Mouse (Mus musculus) kidney, embryonic 15.5 days (tissue): Measurements from ENCODE around the gene Zfp831. TPM values are rescaled to one million over a fixed set of nuclear protein-coding genes. Genes with fewer than 3 reads are reported as not detected.

ENCODE experiments used
- ATAC-seq: fragments of 200-750 bp; cut with Nextera tagmentation; replicated peaks from 2 replicates; pipeline ENCODE4 v1.8.0; 2017; ENCODE audit warnings: moderate TSS enrichment; ENCODE audit not compliant: low FRiP score
- H3K27ac ChIP-seq: fragments of 300-500 bp; sonication (generic); 2 replicates; pipeline ENCODE4 v1.5.1; 2015; ENCODE audit warnings: mild to moderate bottlenecking, inconsistent platforms
- H3K27me3 ChIP-seq: fragments of 300-500 bp; sonication (generic); 2 replicates; pipeline ENCODE4 v1.6.1; 2015; ENCODE audit warnings: inconsistent platforms
- H3K36me3 ChIP-seq: fragments of 300-500 bp; sonication (generic); 2 replicates; pipeline ENCODE4 v1.6.1; 2015; ENCODE audit warnings: inconsistent platforms
- H3K4me1 ChIP-seq: fragments of 300-500 bp; sonication (generic); 2 replicates; pipeline ENCODE4 v1.6.1; 2015; ENCODE audit warnings: inconsistent platforms
- H3K4me2 ChIP-seq: fragments of 300-500 bp; sonication (generic); 2 replicates; pipeline ENCODE4 v1.6.1; 2015; ENCODE audit warnings: moderate library complexity, mild to moderate bottlenecking, inconsistent platforms
- H3K4me3 ChIP-seq: fragments of 300-500 bp; sonication (generic); replicated peaks from 2 replicates; pipeline ENCODE4 v1.5.1; 2015; ENCODE audit warnings: mild to moderate bottlenecking, inconsistent platforms
- H3K9ac ChIP-seq: fragments of 300-500 bp; sonication (generic); 2 replicates; pipeline ENCODE4 v1.6.1; 2015; ENCODE audit warnings: mild to moderate bottlenecking, inconsistent platforms
- H3K9me3 ChIP-seq: fragments of 300-500 bp; sonication (generic); replicated peaks from 2 replicates; pipeline ENCODE4 v1.6.1; 2016; ENCODE audit warnings: inconsistent platforms
- WGBS: fragments of 180-500 bp; shearing (Covaris S2); methylation state at CpG from one replicate; pipeline ENCODE4 v1.1.7; 2015; ENCODE audit warnings: mixed read lengths; 5-methylcytosine and 5-hydroxymethylcytosine counted together
- polyA plus RNA-seq: library from polyadenylated mRNA; unstranded; fragments of >200 nt; fragmentation: Nextera tagmentation; extraction: Ambion mirVana; gene quantifications from 2 replicates; pipeline ENCODE4 v1.2.1, GENCODE M21; 2015

The Zfp831 gene
- polyA plus RNA-seq, 1 experiment from 2014 or later, result not detected

DNA sequence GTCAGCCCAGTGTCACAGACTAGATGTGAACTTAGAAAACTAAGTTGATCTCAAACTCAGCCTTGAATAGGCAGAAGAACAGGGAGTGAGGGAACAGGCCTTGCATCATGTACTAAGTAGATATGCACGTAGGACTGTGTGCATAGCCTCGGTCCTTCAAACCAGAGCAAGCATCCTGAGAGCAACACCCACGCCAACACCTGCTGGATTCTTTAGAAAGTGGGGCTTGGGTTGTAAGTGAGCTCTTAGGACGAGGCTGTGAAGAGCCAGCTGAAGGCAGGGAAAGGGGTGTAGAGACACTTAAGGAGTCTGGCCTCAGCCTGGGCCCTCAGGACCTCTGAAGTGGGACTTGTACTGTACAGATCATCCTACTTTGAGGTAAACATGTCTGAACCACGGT is 12.0 kb downstream of the Zfp831 start:
- Histone ChIP-seq H3K27me3 (peaks cover 4% of the 10 kb centered on the region; the same call in 1 of the 2 replicates), H3K4me1 (no peaks in the 10 kb centered on the region), H3K4me3 (no peak overlapping the region), H3K9ac (no peak overlapping the region), H3K27ac (no peak overlapping the region), H3K4me2 (no peak overlapping the region), H3K9me3 (no peaks in the 10 kb centered on the region), H3K36me3 (no peaks in the 10 kb centered on the region)
- no peak for ATAC-seq
- 90% methylated on average over 5 of the region's 5 CpGs for WGBS

GRCm38 (mm10) chr2:174658229-174658844 is 15.0 kb downstream of the Zfp831 start:
- H3K9ac ChIP-seq, result no peak overlapping the region
- peaks cover 4% of the 10 kb centered on the region; the same call in 1 of the 2 replicates for H3K4me1 ChIP-seq
- H3K4me2 ChIP-seq, result no peak overlapping the region
- H3K4me3 ChIP-seq, result no peak overlapping the region
- H3K36me3 ChIP-seq, result no peaks in the 10 kb centered on the region
- WGBS, result 78% methylated on average over 8 of the region's 8 CpGs
- no peaks in the 10 kb centered on the region for H3K9me3 ChIP-seq
- H3K27me3 ChIP-seq, result peaks cover 4% of the 10 kb centered on the region; the same call in 1 of the 2 replicates
- no peak overlapping the region for H3K27ac ChIP-seq
- ATAC-seq, result no peak

DNA sequence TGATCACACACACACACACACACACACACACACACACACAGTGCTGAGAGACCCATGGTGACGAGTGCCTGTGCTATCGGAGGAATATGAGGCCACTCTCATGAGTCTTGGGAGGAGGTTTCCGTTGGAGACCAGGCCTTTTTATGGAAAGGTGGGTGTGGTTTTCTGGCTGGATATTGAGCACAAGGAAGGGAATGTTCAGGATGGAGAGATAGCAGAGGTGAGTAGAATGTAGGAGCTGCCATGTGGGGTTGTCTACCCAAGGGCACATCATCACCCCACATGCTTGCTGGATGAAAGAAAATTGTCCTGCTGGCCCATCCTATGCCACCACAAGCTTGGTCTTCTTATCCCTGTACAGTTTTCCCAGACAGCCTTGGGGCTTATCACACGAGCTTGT is 16.5 kb downstream of the Zfp831 start:
- H3K4me3 ChIP-seq, result no peak overlapping the region
- ATAC-seq, result no peak
- no peaks in the 10 kb centered on the region for H3K9me3 ChIP-seq
- no peak overlapping the region for H3K4me2 ChIP-seq
- H3K27ac ChIP-seq, result no peak overlapping the region
- no peak overlapping the region for H3K9ac ChIP-seq
- H3K27me3 ChIP-seq, result peaks cover 4% of the 10 kb centered on the region; the same call in 1 of the 2 replicates
- no peaks in the 10 kb centered on the region for H3K36me3 ChIP-seq
- 82% methylated on average over 4 of the region's 4 CpGs for WGBS
- H3K4me1 ChIP-seq, result peaks cover 4% of the 10 kb centered on the region; the same call in 1 of the 2 replicates

- Histone ChIP-seq H3K27ac (no peak overlapping the region), H3K9me3 (no peaks in the 10 kb centered on the region), H3K36me3 (no peaks in the 10 kb centered on the region), H3K4me1 (peaks cover 4% of the 10 kb centered on the region; the same call in 1 of the 2 replicates), H3K27me3 (peaks cover 4% of the 10 kb centered on the region; the same call in 1 of the 2 replicates), H3K4me2 (no peak overlapping the region), H3K4me3 (no peak overlapping the region), H3K9ac (no peak overlapping the region)
- 84% methylated on average over 9 of the region's 9 CpGs for WGBS
- no peak for ATAC-seq
Observed at GRCm38 (mm10) chr2:174660321-174660720, 17.0 kb downstream of the Zfp831 start.

DNA sequence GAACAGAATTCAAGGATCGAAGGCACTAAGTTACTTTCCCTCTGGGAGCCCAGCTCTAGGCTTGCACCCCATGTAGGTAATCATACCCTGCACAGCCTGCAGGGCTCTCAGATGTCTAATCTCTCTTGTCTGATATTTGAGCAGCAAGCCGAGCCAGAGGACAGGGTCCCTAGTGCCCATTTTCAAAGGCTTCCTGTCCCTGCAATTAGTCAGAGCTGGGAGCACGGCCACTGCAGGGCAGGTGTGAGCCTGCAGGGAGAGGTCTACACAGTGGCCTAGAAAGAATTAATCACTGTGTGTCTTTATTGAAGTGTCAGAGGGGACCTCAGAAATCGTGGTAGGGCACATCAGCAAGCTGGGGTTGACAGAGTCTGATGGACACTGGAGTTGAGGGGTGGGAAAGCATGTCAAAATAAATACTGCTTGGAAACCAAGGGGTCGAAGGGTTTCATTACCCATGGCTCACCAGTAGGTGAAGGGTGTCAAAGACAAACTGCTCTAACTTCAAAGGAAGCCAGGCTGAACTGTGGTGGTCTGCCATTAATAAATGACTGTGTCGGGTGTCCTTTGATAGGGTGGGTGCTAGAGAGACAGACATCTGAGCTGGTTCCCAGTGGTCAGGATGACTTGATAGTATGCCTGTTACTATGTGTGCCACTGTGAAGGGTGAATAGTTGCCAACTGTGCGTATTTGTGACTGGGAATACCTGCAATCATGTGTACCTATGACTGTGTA is 18.3 kb downstream of the Zfp831 start:
- H3K9me3 ChIP-seq, result no peaks in the 10 kb centered on the region
- H3K4me3 ChIP-seq, result no peak overlapping the region
- no peak overlapping the region for H3K27ac ChIP-seq
- peak; percentile 89 for ATAC-seq
- H3K4me2 ChIP-seq, result no peak overlapping the region
- H3K36me3 ChIP-seq, result no peaks in the 10 kb centered on the region
- peaks cover 4% of the 10 kb centered on the region; the same call in 1 of the 2 replicates for H3K27me3 ChIP-seq
- WGBS, result 22% methylated on average over 7 of the region's 7 CpGs
- no peak overlapping the region for H3K9ac ChIP-seq
- H3K4me1 ChIP-seq, result peaks cover 4% of the 10 kb centered on the region; the same call in 1 of the 2 replicates

DNA sequence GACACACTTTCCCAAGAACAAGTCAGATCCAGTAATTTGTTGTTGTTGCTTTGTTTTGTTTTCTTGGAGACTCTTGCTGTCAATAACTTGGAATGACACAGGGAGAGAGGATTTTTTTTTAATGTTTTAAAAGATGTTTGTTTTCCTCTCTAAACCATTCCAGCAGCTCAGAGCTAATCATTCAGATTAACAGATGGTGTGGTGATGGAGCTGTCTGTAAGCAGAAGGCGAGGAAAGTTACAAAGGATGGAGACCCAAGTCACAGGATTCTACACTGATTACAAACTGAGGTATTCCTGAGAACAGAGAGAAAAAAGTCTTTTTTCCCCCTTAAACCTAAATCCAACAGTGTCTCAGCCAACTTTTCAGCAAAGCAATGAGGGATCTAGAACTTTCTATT is 19.3 kb downstream of the Zfp831 start:
- WGBS, result 78% methylated on average over 1 of the region's 1 CpGs
- H3K27me3 ChIP-seq, result no peaks in the 10 kb centered on the region
- no peak overlapping the region for H3K4me2 ChIP-seq
- H3K9me3 ChIP-seq, result no peaks in the 10 kb centered on the region
- peaks cover 4% of the 10 kb centered on the region; the same call in 1 of the 2 replicates for H3K4me1 ChIP-seq
- no peak overlapping the region for H3K27ac ChIP-seq
- no peaks in the 10 kb centered on the region for H3K36me3 ChIP-seq
- no peak overlapping the region for H3K4me3 ChIP-seq
- H3K9ac ChIP-seq, result no peak overlapping the region
- ATAC-seq, result no peak

DNA sequence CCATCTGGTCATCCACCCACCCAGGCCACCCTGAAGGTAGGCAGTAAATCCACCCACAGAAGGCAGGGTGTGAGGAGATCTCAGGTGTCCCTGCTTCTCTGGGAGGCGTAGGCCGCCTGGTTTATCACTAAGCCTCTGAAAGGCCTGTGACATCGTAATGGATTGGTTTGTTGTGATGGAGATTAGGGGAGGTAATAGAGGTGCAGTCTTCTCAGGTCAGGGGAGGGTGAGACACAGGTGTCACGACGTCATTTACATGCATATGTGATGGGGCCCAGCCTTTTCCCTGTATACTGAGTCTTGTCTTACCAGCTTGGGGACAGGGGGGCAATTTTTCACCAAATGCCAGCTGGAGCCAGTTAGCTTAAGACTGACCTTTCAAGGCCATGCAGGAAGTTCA is 22.1 kb downstream of the Zfp831 start:
- ATAC-seq, result peak; percentile 28; the same call in 1 of the 2 replicates
- Histone ChIP-seq H3K27me3 (peaks cover 1% of the 10 kb centered on the region; the same call in 1 of the 2 replicates), H3K9ac (no peak overlapping the region), H3K4me2 (no peak overlapping the region), H3K4me1 (peaks cover 4% of the 10 kb centered on the region; the same call in 1 of the 2 replicates), H3K27ac (no peak overlapping the region), H3K36me3 (no peaks in the 10 kb centered on the region), H3K9me3 (no peaks in the 10 kb centered on the region), H3K4me3 (no peak overlapping the region)
- 28% methylated on average over 5 of the region's 5 CpGs for WGBS

DNA sequence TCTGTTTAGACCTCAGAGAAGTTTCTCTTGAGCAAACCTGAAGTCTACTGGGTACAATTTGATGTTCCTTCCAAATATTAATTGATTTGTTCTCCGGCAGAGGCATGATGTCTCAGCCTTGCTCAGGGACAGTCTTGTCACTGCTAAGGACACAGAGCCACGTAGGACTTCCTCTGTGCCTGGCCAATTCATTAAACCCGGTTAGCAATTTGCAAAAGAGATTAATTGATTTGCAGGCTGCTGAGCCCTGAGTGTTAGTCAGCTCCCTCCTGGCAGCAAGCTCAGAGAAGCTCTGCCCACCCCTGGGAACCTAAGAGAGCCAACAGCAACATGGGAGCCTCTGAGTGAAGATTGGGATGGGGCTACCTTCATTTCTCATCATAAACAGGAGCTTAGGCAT is 25.5 kb downstream of the Zfp831 start:
- H3K36me3 ChIP-seq, result no peaks in the 10 kb centered on the region
- peaks cover 11% of the 10 kb centered on the region for H3K4me1 ChIP-seq
- H3K4me2 ChIP-seq, result no peak overlapping the region
- H3K27ac ChIP-seq, result no peak overlapping the region
- no peak overlapping the region for H3K9ac ChIP-seq
- 63% methylated on average over 3 of the region's 3 CpGs for WGBS
- H3K9me3 ChIP-seq, result no peaks in the 10 kb centered on the region
- peaks cover 21% of the 10 kb centered on the region for H3K27me3 ChIP-seq
- no peak for ATAC-seq
- no peak overlapping the region for H3K4me3 ChIP-seq

DNA sequence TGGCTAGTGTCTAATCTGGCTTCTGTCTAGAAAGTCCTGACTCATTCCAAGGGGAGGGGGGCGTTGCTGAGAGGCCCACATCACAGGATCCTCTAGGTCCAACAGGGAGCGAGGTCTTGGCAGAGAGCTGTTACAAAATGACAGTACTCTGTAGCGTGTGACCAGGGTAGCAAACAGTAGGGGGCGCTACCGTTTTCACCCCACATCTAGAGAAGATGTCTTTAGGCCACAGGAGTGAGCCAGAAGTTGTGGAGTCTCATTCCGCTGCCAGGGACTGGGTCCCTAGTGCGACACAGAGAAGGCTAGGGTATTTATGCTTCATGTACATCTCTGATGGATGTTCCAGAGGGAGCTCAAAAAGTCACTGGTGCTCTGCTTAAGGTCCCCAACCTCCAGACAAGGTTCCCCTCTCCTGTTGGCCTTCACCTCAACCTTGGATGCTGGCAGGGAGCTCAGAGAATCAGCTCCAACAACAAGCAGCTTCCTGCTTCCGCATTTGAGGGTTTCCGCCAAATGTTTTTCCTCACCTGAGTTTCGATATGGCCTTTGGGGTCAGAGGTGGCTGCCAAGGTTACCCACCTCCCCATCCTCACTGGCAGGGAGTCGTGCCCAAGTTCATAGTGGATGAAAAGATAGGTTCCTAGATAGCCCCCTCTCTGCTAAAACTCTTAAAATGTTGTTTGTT is 29.3 kb downstream of the Zfp831 start:
- Histone ChIP-seq H3K27ac (no peak overlapping the region), H3K36me3 (no peaks in the 10 kb centered on the region), H3K9me3 (no peaks in the 10 kb centered on the region), H3K27me3 (peaks cover 29% of the 10 kb centered on the region), H3K4me2 (peak overlapping the region; percentile 97), H3K4me1 (peaks cover 21% of the 10 kb centered on the region), H3K4me3 (peak overlapping the region; percentile 49; the same call in 1 of the 2 replicates), H3K9ac (no peak overlapping the region)
- no peak for ATAC-seq
- WGBS, result 30% methylated on average over 11 of the region's 11 CpGs

GRCm38 (mm10) chr2:174673592-174674286 is 30.4 kb downstream of the Zfp831 start:
- WGBS, result under 1% methylated on average over 25 of the region's 25 CpGs
- peak; percentile 87 for ATAC-seq

GRCm38 (mm10) chr2:174674287-174675045 is 31.1 kb downstream of the Zfp831 start:
- peak overlapping the region; percentile 49 for H3K4me3 ChIP-seq
- no peak overlapping the region for H3K27ac ChIP-seq
- H3K36me3 ChIP-seq, result no peaks in the 10 kb centered on the region
- WGBS, result 2% methylated on average over 16 of the region's 16 CpGs
- no peaks in the 10 kb centered on the region for H3K9me3 ChIP-seq
- peak overlapping the region; percentile 53 for H3K9ac ChIP-seq
- peaks cover 29% of the 10 kb centered on the region for H3K27me3 ChIP-seq
- peaks cover 21% of the 10 kb centered on the region for H3K4me1 ChIP-seq
- peak; percentile 57 for ATAC-seq
- H3K4me2 ChIP-seq, result peak overlapping the region; percentile 97

More at GRCm38 (mm10) chr2:174673592-174674286, 30.4 kb downstream of the Zfp831 start:
- Histone ChIP-seq H3K4me3 (peak overlapping the region; percentile 49), H3K36me3 (no peaks in the 10 kb centered on the region), H3K27me3 (peaks cover 29% of the 10 kb centered on the region), H3K9ac (peak overlapping the region; percentile 56), H3K4me2 (peak overlapping the region; percentile 97), H3K27ac (peak overlapping the region; percentile 76), H3K9me3 (no peaks in the 10 kb centered on the region), H3K4me1 (peaks cover 21% of the 10 kb centered on the region)
